10 mouse cellular contexts compared by ENCODE assay signal in genomic region chr1:135369415-135369814, GRCm38 (mm10). TPM values are rescaled to one million over a fixed set of nuclear protein-coding genes. Genes with fewer than 3 reads are reported as not detected.
DNase-seq lines count a peak whose midpoint lies in the region; ATAC-seq and TF ChIP-seq lines count a peak whose summit lies in the region.
"Had no signal": no experiment of that assay in that cellular context is flagged by ENCODE, and none has a peak within 500 bp of the region (broad histone marks: within the 10 kb centered on the region; RNA-seq: fewer than 3 reads in every experiment).

No protein-coding gene starts in this region.

- no peak for TF ChIP-seq CTCF in lung, embryonic 14.5 days (IDR thresholded peaks at IDR 0.05; ENCODE audit: low read depth)
- no peak for TF ChIP-seq CTCF in intestine, postnatal 0 days (IDR thresholded peaks at IDR 0.05; ENCODE audit: low read depth)

- H3K36me3 ChIP-seq in heart, embryonic 12.5 days, result no peaks in the 10 kb centered on the region
- 0 out of 2 replicates have a peak, but pooled peaks cover 3% of the 10 kb centered on the region for H3K36me3 ChIP-seq in lung, embryonic 14.5 days (ENCODE audit: insufficient read depth)
- no peaks in the 10 kb centered on the region; the same call in 1 of the 2 replicates for H3K36me3 ChIP-seq in midbrain, embryonic 16.5 days (ENCODE audit: control insufficient read depth, insufficient read depth, low read length)
- no peaks in the 10 kb centered on the region for H3K36me3 ChIP-seq in intestine, postnatal 0 days (ENCODE audit: control insufficient read depth, insufficient read depth)

- no peak overlapping the region for H3K4me3 ChIP-seq in heart, embryonic 12.5 days
- no peak overlapping the region for H3K4me3 ChIP-seq in lung, embryonic 14.5 days (ENCODE audit: low read depth, low read length)
- H3K4me3 ChIP-seq in midbrain, embryonic 16.5 days (ENCODE audit: low read depth, low read length), result no peak overlapping the region
- no peak overlapping the region for H3K4me3 ChIP-seq in intestine, postnatal 0 days (ENCODE audit: low read depth, low read length)

- H3K9me3 ChIP-seq in heart, embryonic 12.5 days (replicated peaks), result no peaks in the 10 kb centered on the region
- H3K9me3 ChIP-seq in lung, embryonic 14.5 days (ENCODE audit: low read depth, low read length), result no peaks in the 10 kb centered on the region
- H3K9me3 ChIP-seq in midbrain, embryonic 16.5 days (replicated peaks; ENCODE audit: control insufficient read depth, low read length, poor library complexity, severe bottlenecking), result no peaks in the 10 kb centered on the region
- H3K9me3 ChIP-seq in intestine, postnatal 0 days (ENCODE audit: control insufficient read depth), result no peaks in the 10 kb centered on the region

- no peak for ATAC-seq in heart, embryonic 12.5 days (ENCODE audit: insufficient number of reproducible peaks, low FRiP score)
- ATAC-seq in lung, embryonic 14.5 days (ENCODE audit: insufficient read depth), result no peak
- ATAC-seq in midbrain, embryonic 16.5 days, result no peak
- no peak for ATAC-seq in intestine, postnatal 0 days

- peak overlapping the region; percentile 65; the same call in 1 of the 2 replicates for H3K9ac ChIP-seq in heart, embryonic 12.5 days
- no peak overlapping the region for H3K9ac ChIP-seq in lung, embryonic 14.5 days
- no peak overlapping the region for H3K9ac ChIP-seq in midbrain, embryonic 16.5 days (ENCODE audit: low read depth, low read length)
- no peak overlapping the region for H3K9ac ChIP-seq in intestine, postnatal 0 days (ENCODE audit: low read depth, low read length)

- WGBS in heart, embryonic 12.5 days, result 75% methylated on average over 5 of the region's 5 CpGs
- 56% methylated on average over 5 of the region's 5 CpGs for WGBS in lung, embryonic 14.5 days
- WGBS in midbrain, embryonic 16.5 days, result 90% methylated on average over 5 of the region's 5 CpGs
- 74% methylated on average over 5 of the region's 5 CpGs for WGBS in intestine, postnatal 0 days

- peaks cover 17% of the 10 kb centered on the region for H3K27me3 ChIP-seq in heart, embryonic 12.5 days (replicated peaks)
- H3K27me3 ChIP-seq in lung, embryonic 14.5 days (ENCODE audit: insufficient read depth, low read length), result no peaks in the 10 kb centered on the region
- no peaks in the 10 kb centered on the region for H3K27me3 ChIP-seq in midbrain, embryonic 16.5 days (ENCODE audit: control insufficient read depth, insufficient read depth, low read depth, low read length)
- no peaks in the 10 kb centered on the region for H3K27me3 ChIP-seq in intestine, postnatal 0 days (replicated peaks; ENCODE audit: control insufficient read depth, insufficient read depth, low read length)

- peak; percentile 36 for DNase-seq in cerebellum, adult 9-10 months
- no peak for DNase-seq in cerebellum, adult 8-10 months
- no peak for DNase-seq in heart, adult 8-10 months (ENCODE audit: low spot score)
- no peak for DNase-seq in lung, embryonic 14.5 days
- no peak for DNase-seq in lung, adult 18-20 months
- DNase-seq: layer of hippocampus, adult 9-11 months had no signal

- no peak overlapping the region for H3K27ac ChIP-seq in heart, embryonic 12.5 days (ENCODE audit: poor library complexity, severe bottlenecking)
- no peak overlapping the region for H3K27ac ChIP-seq in lung, embryonic 14.5 days (ENCODE audit: low read depth)
- no peak overlapping the region for H3K27ac ChIP-seq in midbrain, embryonic 16.5 days (ENCODE audit: low read length)
- no peak overlapping the region for H3K27ac ChIP-seq in intestine, postnatal 0 days (ENCODE audit: low read depth, low read length)
- H3K27ac ChIP-seq: heart, adult 2 months had no signal

- H3K4me1 ChIP-seq in heart, embryonic 12.5 days (replicated peaks), result peaks cover 37% of the 10 kb centered on the region
- peaks cover 10% of the 10 kb centered on the region for H3K4me1 ChIP-seq in lung, embryonic 14.5 days (ENCODE audit: insufficient read depth)
- H3K4me1 ChIP-seq in midbrain, embryonic 16.5 days (ENCODE audit: control insufficient read depth, insufficient read depth, low read length), result peaks cover 33% of the 10 kb centered on the region
- H3K4me1 ChIP-seq in intestine, postnatal 0 days (replicated peaks; ENCODE audit: control insufficient read depth, insufficient read depth, low read length), result 0 out of 2 replicates have a peak, but pooled peaks cover 4% of the 10 kb centered on the region

- H3K4me2 ChIP-seq in heart, embryonic 12.5 days, result peak overlapping the region; percentile 88; the same call in 1 of the 2 replicates
- H3K4me2 ChIP-seq in lung, embryonic 14.5 days, result peak overlapping the region; percentile 93
- peak overlapping the region; percentile 92; the same call in 1 of the 2 replicates for H3K4me2 ChIP-seq in midbrain, embryonic 16.5 days (ENCODE audit: low read length)
- no peak overlapping the region for H3K4me2 ChIP-seq in intestine, postnatal 0 days (replicated peaks; ENCODE audit: low read depth)

RNA-seq across cellular contexts. Expression of gene Shisa4, which starts 5.6 kb away (rescaled TPM):
- 32.4 and 33.3 TPM in 2 replicates for polyA plus RNA-seq in heart, embryonic 12.5 days (2016; fragmentation: Nextera tagmentation; extraction: Ambion mirVana)
- total RNA-seq in heart, adult 8-10 months (2022), result 1 to 10 TPM; 2.3 to 3.5 (median 2.8) TPM
- polyA plus RNA-seq in lung, embryonic 14.5 days (2014; fragmentation: Nextera tagmentation; extraction: Ambion mirVana), result 26.1 and 31.2 TPM in 2 replicates
- 109 and 119 TPM in 2 replicates for polyA plus RNA-seq in midbrain, embryonic 16.5 days (2015; fragmentation: Nextera tagmentation; extraction: Ambion mirVana)
- polyA plus RNA-seq in intestine, postnatal 0 days (2015; fragmentation: Nextera tagmentation; extraction: Ambion mirVana), result 12.4 and 13.1 TPM in 2 replicates

RNA-seq across cellular contexts. Expression of gene Lmod1, which starts 44.8 kb away (rescaled TPM):
- polyA plus RNA-seq in heart, embryonic 12.5 days (2016; fragmentation: Nextera tagmentation; extraction: Ambion mirVana), result 1.3 and 1.5 TPM in 2 replicates
- total RNA-seq in heart, adult 8-10 months (2022), result 1 to 10 TPM; 1.9 to 3.0 (median 2.5) TPM
- polyA plus RNA-seq in lung, embryonic 14.5 days (2014; fragmentation: Nextera tagmentation; extraction: Ambion mirVana), result 3.1 and 3.8 TPM in 2 replicates
- 0.40 and 0.41 TPM in 2 replicates for polyA plus RNA-seq in midbrain, embryonic 16.5 days (2015; fragmentation: Nextera tagmentation; extraction: Ambion mirVana)
- 11.8 and 13.5 TPM in 2 replicates for polyA plus RNA-seq in intestine, postnatal 0 days (2015; fragmentation: Nextera tagmentation; extraction: Ambion mirVana)

RNA-seq across cellular contexts. Expression of gene Timm17a, which starts 55.8 kb away (rescaled TPM):
- 350 and 368 TPM in 2 replicates for polyA plus RNA-seq in heart, embryonic 12.5 days (2016; fragmentation: Nextera tagmentation; extraction: Ambion mirVana)
- total RNA-seq in heart, adult 8-10 months (2022), result 100 to 1,000 TPM; 342 to 418 (median 385) TPM
- polyA plus RNA-seq in lung, embryonic 14.5 days (2014; fragmentation: Nextera tagmentation; extraction: Ambion mirVana), result 177 and 189 TPM in 2 replicates
- 149 and 155 TPM in 2 replicates for polyA plus RNA-seq in midbrain, embryonic 16.5 days (2015; fragmentation: Nextera tagmentation; extraction: Ambion mirVana)
- 257 and 271 TPM in 2 replicates for polyA plus RNA-seq in intestine, postnatal 0 days (2015; fragmentation: Nextera tagmentation; extraction: Ambion mirVana)
